Mouse (Mus musculus): Measurements from ENCODE around the gene Gm17087. TPM values are rescaled to one million over a fixed set of nuclear protein-coding genes. Genes with fewer than 3 reads are reported as not detected.

Gene Gm17087
- not detected in 2 replicates for polyA plus RNA-seq (2012; rRNA removed; ENCODE audit: low replicate concordance)

GRCm38 (mm10) chr17:8566850-8567249, at the start of gene Gm17087:
Gm17087 (minus strand) TSS chr17:8566950.

GRCm38 (mm10) chr17:8525225-8525721, 41.5 kb downstream of the Gm17087 start, which contains the start of gene Pde10a:
Pde10a (plus strand) TSS chr17:8525372.

Other genes with a start within 250 kb of the Gm17087 start
- 0.16 and 0.26 TPM in 2 replicates for gene Prr18, start 229.5 kb downstream of the Gm17087 start, polyA plus RNA-seq (2012; rRNA removed; ENCODE audit: low replicate concordance)
- gene T2, start 211.0 kb downstream of the Gm17087 start, polyA plus RNA-seq (2012; rRNA removed; ENCODE audit: low replicate concordance) = 0.09 and 0.12 TPM in 2 replicates
- gene T, start 132.5 kb downstream of the Gm17087 start, polyA plus RNA-seq (2012; rRNA removed; ENCODE audit: low replicate concordance) = 0.67 TPM in 1 of 2 replicates, not detected in the other
- gene Pde10a, start 41.6 kb downstream of the Gm17087 start, polyA plus RNA-seq (2012; rRNA removed; ENCODE audit: low replicate concordance) = 2.8 and 4.4 TPM in 2 replicates

All from subcutaneous adipose tissue, adult 2 months (tissue).